Mouse (Mus musculus) ES-CJ7 (cell line): Measurements from ENCODE around the gene Mrpl49.

Experiments
- DNase-seq: peaks from one replicate; pipeline ENCODE4 v3.0.0; 2011; ENCODE audit warnings: low read depth, low spot score

Mrpl49 gene

GRCm38 (mm10) chr19:6057313-6058096 is at the start of gene Mrpl49, which contains the start of gene Fau:
Gene Mrpl49, minus strand, starts transcription at chr19:6057785.
Gene Fau, plus strand, starts transcription at chr19:6057844.
- peak; percentile 98 for DNase-seq

GRCm38 (mm10) chr19:6105586-6105985 is 48.0 kb upstream of the Mrpl49 start, which contains the start of gene Naaladl1:
Gene Naaladl1, plus strand, starts transcription at chr19:6105782.
- no peak for DNase-seq

DNA sequence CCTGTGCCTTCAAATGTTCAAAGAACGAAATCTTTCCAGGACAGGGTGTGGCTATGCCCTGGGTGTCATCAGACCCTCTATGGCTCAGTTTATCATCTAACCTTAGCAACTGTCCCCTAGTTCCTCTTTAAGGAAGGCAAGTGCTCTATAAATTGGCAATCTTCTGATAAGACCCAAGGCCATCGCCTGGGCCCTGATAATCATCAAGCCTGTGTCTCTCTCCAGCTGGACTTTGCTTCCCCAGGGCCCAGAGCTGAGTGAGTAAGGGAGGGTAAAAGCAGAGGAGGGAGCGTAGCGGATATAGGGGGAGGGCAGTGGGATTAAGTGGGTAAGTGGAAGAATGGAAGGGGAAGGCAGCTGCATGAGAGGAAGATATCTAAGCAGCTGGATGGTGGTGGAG is 46.9 kb upstream of the Mrpl49 start:
- DNase-seq = no peak

DNA sequence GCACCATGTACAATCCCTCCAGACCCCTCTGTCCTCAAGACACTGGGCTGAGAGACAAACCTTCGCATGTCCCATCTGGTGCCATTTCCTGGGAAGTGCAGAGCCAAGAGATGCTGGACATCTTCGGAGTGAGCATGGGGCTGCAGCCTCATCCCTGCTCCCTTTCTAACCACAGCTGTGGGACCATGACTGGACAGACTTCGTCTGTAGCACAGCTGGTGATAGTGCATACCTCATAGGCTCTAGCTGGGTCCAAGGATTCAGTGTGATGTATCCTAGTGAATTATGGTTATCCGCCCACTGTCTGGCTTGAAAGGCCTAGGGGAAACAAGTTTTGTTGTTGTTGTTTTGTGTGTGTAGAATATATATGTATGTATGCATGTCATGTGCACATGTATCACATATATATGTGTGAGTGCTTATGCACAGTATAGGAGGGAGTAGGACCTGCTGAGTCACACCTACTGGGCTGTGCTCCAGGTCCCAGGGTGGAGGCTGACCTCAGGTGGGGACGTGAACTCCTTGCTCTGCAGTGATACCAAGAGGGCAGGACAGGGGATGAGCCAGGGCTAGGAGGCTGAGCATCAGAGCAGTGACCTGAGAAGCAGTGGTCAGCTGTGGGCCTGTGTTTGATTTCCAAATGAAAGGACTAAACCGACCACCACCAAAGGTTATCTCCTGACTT is 44.7 kb upstream of the Mrpl49 start:
- DNase-seq = no peak

GRCm38 (mm10) chr19:6101186-6101585 is 43.6 kb upstream of the Mrpl49 start:
- no peak for DNase-seq

DNA sequence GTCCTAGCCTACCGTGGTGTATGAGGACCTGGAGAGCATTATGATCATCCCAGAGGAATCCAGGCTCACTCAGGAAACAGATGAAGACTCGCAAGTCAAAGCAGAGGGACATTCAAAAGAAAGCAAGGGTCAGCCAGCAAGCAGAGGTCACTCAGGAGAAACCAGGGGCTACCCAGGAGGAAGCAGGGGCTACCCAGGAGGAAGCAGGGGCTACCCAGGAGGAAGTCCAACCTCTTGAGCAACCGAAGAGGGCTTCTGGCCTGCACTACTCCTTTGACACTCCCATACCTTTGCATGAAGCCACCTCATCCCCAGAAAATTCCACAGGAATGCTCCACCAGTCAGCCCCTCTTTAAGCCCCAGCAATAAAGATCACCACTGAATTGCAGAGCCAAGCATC is 40.3 kb upstream of the Mrpl49 start:
- no peak for DNase-seq

DNA sequence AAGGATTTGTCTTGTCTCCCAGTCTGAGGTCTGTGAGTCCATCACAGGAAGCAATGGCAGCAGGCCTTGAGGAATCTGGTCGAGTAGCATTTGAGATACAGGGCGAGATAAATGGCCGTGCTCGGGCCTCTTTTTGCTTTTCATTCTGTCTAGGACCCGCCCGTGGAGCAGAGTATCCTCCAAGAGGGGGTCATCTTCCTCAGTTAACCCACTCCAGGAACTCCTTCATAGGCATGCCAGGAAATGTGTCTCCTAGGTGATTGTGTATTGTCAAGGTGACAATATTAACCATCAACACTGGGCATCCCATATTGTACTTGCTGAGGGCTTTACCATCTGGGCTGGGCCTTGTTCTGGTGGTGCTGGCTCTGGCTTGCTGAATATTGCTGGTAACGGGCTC is 36.5 kb upstream of the Mrpl49 start, which contains the start of gene AC131692.1:
Gene AC131692.1 (plus strand): TSS at position 301 of the 400 bp plus-strand sequence.
- no peak for DNase-seq

- DNase-seq = no peak
These were observed 31.3 kb upstream of the Mrpl49 start for GRCm38 (mm10) chr19:6088841-6089240.

DNA sequence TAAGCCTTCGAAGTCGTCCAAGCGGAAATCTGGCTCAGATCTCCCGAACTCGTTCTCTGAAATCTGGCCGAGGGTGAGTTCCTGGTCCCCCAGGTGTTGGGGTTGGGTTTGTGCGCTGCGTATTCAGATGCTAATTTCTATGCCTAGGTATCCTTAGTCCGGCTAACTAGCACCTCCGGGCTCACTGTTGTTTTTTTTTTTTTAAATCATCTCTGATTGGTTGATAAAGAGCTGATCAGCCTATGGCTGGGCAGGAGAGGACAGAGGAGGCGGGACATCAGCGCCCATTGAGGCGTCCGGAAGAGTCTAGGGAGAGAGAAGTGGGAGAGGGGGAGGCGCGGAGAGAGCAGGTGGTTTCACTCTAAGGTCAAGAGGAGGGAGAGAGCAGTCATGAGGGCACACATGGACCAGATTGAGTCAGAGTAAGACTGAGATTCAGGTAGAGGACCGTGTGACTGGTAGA is 27.9 kb upstream of the Mrpl49 start:
- peak; percentile 97 for DNase-seq

GRCm38 (mm10) chr19:6084478-6085248 is 27.1 kb upstream of the Mrpl49 start, which contains the start of the genes Zfpl1 and Cdca5:
Gene Zfpl1, minus strand, starts transcription at chr19:6084956.
Gene Cdca5, plus strand, starts transcription at chr19:6084983.
- peak; percentile 99 for DNase-seq

- DNase-seq = no peak
These were observed 24.6 kb upstream of the Mrpl49 start, which contains the start of gene Gm28374 for GRCm38 (mm10) chr19:6082156-6082555. Gene Gm28374, minus strand, starts transcription at chr19:6082256.

DNA sequence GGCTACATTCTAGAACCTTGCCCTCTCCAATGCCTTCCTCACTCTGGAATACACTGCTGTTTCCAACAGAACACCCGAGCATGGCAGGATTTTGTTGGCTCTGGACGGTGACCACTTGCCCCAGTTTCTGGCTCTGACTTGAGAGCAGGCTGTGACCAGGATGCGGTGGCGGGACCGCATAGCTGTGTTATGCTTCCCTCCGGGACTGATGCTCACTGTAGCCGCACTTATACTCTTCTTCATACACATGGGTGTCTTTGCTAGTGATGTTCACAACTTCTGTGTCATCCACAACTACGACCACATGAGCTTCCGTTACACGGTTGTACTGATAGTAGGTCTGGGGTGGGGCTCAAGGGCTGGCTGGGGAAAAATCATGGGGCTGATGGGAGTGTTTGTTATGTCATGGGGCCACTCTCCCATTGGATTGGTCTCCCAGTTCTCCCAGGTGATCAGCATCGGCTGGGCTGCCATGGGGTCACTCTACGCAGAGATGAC is 22.4 kb upstream of the Mrpl49 start, which contains the start of gene Tmem262:
Gene Tmem262 (plus strand): TSS at position 51 of the 498 bp plus-strand sequence.
- no peak for DNase-seq

DNA sequence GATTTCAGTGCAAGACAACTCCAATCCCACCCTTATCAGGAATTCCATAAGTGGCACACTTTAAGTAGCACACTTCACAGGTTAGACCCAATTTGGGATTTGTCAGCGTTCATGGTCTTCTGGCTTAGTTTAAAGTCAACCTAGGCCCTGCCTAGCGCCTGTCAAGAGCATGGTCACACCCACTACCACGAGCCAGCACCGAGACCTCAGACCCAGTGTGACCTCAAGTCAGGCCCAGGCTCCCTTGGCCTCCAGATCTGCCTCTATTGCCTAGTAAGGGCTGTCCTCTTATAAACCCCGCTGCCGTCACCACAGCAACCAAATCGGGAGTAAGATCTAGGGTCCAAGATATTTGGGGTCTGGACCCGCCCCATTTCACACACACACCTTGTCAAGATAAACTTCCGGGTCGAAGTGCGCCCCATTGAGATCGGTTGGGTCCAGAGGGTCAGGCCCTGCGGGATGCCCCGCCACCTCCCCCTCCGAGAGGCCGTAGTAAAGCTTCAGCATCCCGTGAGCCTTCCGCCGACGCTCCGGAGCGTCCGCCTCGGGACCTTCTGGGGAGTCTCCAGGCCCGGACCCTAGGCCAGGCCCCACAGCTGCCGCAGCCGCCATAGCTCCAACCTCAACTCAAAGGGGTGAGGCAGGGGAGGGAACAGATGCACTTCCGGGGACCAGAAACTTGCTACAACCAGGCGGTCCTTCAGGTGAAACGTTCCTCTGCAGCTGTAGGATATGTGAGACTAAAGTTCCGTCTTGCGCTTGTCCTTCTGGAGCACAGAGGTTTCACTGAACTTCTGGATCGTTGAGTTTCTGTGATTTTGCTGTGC is 19.2 kb upstream of the Mrpl49 start, which contains the start of gene Vps51:
Gene Vps51 (minus strand): TSS at position 668 of the 830 bp plus-strand sequence.
- peak; percentile 96 for DNase-seq

DNA sequence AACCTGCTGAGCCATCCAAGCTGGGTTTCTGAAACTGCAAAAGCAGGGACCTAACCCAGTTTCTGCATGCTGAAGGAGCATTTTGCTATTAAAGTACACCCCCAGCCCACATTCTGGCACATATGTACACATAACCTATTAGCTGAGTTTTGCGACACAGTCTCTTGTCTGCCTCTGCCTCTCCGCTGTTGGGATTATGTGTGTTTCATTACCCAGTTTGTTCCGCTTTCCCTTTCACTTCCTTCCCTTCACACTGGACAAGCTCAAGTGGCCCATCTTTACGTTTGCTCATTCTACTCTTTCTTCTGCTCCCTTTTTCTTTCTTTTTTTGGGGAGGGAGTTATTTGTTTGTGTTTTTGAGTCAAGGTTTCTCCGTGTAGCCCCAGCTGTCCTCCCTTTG is 16.3 kb upstream of the Mrpl49 start:
- no peak for DNase-seq

DNA sequence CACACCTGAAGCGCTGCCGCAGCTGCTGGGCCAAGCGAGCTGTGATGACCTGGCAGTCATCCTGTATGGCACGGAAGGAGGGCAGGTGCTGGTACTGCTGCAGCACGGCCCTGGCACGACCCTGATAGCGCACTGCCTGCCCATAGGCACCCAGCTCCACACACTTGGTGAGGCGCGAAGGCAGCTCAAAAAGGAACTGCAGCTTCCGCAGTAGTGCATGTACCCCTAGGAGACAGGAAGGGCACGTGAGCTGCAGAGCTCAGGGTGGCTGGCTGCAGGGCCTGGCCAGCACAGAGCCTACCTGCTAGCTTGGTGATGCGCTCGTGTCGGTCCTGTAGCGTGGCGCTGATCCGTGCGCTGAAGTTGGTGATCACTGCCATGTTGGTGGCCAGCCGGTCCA is 13.7 kb upstream of the Mrpl49 start:
- no peak for DNase-seq

DNA sequence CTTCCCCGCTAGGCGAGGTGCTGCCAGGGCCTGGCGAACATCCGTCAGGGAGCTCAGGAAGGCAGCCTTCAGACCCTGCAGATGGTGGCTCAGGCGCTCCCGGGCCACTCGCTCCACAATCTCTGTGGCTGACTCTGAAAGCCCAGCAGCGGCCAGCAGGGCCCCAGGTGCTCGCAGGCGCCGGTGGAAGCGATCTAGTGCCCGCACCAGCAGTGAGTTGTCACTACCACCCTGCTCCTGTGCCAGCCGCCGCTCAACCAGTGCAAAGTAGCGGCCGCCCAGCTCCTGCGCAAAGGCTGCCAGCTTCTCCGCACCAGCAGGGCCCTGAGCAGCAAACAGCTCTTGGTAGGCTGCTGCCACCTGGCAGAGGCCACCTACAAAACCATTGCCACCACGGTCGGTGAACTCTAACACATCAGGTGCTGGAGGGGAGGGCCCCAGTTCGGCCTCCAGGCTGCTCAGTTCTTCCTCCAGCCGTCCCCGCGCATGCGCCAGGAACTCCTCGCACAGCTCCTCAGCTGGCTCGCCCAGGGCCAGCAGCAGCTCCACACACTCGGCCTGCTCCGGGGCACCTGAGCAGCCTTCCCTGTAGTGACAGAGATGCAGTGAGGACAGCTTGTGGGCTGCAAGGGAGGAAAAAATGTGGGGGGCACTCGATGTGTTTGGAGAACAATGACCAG is 13.1 kb upstream of the Mrpl49 start:
- DNase-seq = peak; percentile 59

DNA sequence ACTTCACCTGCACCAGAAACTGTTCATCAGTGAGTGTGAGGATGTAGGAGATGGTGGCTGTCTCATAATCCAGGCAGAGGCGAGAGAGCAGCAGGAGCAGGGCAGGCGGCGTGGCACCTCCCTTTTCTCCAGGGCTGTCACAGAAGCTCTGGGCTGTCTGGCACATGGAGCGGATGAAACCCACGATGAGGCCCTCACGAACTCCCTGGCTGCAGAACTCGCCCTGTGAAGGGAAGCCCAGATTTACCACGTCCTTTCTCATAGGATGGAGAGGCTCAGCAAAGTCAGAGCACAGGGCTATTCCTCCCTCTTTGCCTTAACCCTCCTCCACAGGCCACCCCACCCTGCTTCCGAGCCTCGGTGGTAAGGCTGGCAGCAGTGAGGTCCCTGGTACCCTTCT is 12.3 kb upstream of the Mrpl49 start:
- no peak for DNase-seq

DNA sequence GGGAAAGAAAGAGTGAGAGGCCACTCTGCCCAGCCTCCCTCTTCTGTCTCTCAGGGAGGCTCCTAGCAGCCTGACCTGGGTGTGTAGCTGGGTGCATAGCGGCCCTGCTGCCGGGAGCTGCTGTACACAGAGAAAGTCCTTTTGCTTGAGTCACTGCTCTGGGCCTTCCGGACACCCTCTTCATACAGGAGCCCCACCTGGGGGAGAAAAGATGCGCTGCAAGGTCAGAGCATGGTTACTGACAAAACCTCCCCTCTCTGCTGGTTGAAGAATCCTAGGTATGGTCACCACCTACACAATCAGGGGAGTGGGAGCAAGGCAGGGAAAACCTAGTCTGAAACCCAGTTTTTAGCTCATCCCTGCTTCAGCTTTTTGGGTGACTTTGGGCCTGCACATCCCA is 11.4 kb upstream of the Mrpl49 start:
- DNase-seq = peak; percentile 42

GRCm38 (mm10) chr19:6067724-6068415 is 10.3 kb upstream of the Mrpl49 start, which contains the start of gene Tm7sf2:
Gene Tm7sf2, minus strand, starts transcription at chr19:6068373.
- DNase-seq = peak; percentile 89
